Mouse (Mus musculus) lung, embryonic 16.5 days (tissue): ENCODE measurements around the gene Kazn. TPM values are rescaled to one million over a fixed set of nuclear protein-coding genes. Genes with fewer than 3 reads are reported as not detected.

ENCODE experiments used
- ATAC-seq: fragments of 200-750 bp; cut with Nextera tagmentation; 2 replicates; pipeline ENCODE4 v1.8.0; 2017; ENCODE audit warnings: low read depth, mild to moderate bottlenecking, moderate library complexity
- H3K27ac ChIP-seq: fragments of 300-500 bp; sonication (generic); 2 replicates; pipeline ENCODE4 v1.5.1; 2014; ENCODE audit warnings: mild to moderate bottlenecking, control low read depth, low read length
- H3K27me3 ChIP-seq: fragments of 300-500 bp; sonication (generic); 2 replicates; pipeline ENCODE4 v1.6.1; 2014; ENCODE audit warnings: low read depth, low read length, mixed read lengths; ENCODE audit not compliant: control insufficient read depth, insufficient read depth
- H3K36me3 ChIP-seq: fragments of 300-500 bp; sonication (generic); 2 replicates; pipeline ENCODE4 v1.6.1; 2014; ENCODE audit warnings: low read length; ENCODE audit not compliant: control insufficient read depth, insufficient read depth
- H3K4me1 ChIP-seq: fragments of 300-500 bp; sonication (generic); replicated peaks from 2 replicates; pipeline ENCODE4 v1.6.1; 2014; ENCODE audit warnings: low read length, mixed read lengths; ENCODE audit not compliant: control insufficient read depth, insufficient read depth
- H3K4me2 ChIP-seq: fragments of 300-500 bp; sonication (generic); 2 replicates; pipeline ENCODE4 v1.6.1; 2014; ENCODE audit warnings: low read depth, low read length, control low read depth
- H3K4me3 ChIP-seq: fragments of 300-500 bp; sonication (generic); 2 replicates; pipeline ENCODE4 v1.5.1; 2014; ENCODE audit warnings: mild to moderate bottlenecking, low read length, control low read depth
- H3K9ac ChIP-seq: fragments of 300-500 bp; sonication (generic); 2 replicates; pipeline ENCODE4 v1.6.1; 2014; ENCODE audit warnings: low read length, control low read depth
- H3K9me3 ChIP-seq: fragments of 300-500 bp; sonication (generic); 2 replicates; pipeline ENCODE4 v1.6.1; 2016; ENCODE audit warnings: low read length; ENCODE audit not compliant: control insufficient read depth
- WGBS: fragments of 180-500 bp; shearing (Covaris S2); extraction: QIAGEN DNeasy Blood & Tissue Kit; methylation state at CpG from one replicate; pipeline ENCODE4 v1.1.7; 2014; 5-methylcytosine and 5-hydroxymethylcytosine counted together
- polyA plus RNA-seq: library from polyadenylated mRNA; unstranded; fragments of >200 nt; fragmentation: Nextera tagmentation; extraction: Ambion mirVana; gene quantifications from 2 replicates; pipeline ENCODE4 v1.2.1, GENCODE M21; 2015

The Kazn gene
- polyA plus RNA-seq, 1 experiment from 2014 or later, result 11.4 TPM

- peaks cover 38% of the 10 kb centered on the region for H3K4me1 ChIP-seq
- WGBS, result 52% methylated on average over 4 of the region's 4 CpGs
- H3K9ac ChIP-seq, result no peak overlapping the region
- ATAC-seq, result no peak
- peak overlapping the region; percentile 85 for H3K27ac ChIP-seq
- no peaks in the 10 kb centered on the region for H3K36me3 ChIP-seq
- no peaks in the 10 kb centered on the region for H3K9me3 ChIP-seq
- no peak overlapping the region; the same call in 1 of the 2 replicates for H3K4me2 ChIP-seq
- no peak overlapping the region for H3K4me3 ChIP-seq
- H3K27me3 ChIP-seq, result no peaks in the 10 kb centered on the region
Measured at GRCm38 (mm10) chr4:142066576-142066975, 172.6 kb downstream of the Kazn start.

- H3K4me2 ChIP-seq, result peak overlapping the region; percentile 15; the same call in 1 of the 2 replicates
- ATAC-seq, result peak; percentile 85
- H3K9ac ChIP-seq, result no peak overlapping the region
- 41% methylated on average over 6 of the region's 6 CpGs for WGBS
- H3K9me3 ChIP-seq, result no peaks in the 10 kb centered on the region
- peak overlapping the region; percentile 85 for H3K27ac ChIP-seq
- H3K4me3 ChIP-seq, result no peak overlapping the region
- no peaks in the 10 kb centered on the region for H3K36me3 ChIP-seq
- H3K4me1 ChIP-seq, result peaks cover 34% of the 10 kb centered on the region
- no peaks in the 10 kb centered on the region for H3K27me3 ChIP-seq
Measured at GRCm38 (mm10) chr4:142065835-142066234, 173.4 kb downstream of the Kazn start.

- Histone ChIP-seq H3K36me3 (no peaks in the 10 kb centered on the region), H3K27me3 (no peaks in the 10 kb centered on the region), H3K9me3 (no peaks in the 10 kb centered on the region), H3K4me1 (peaks cover 34% of the 10 kb centered on the region), H3K27ac (peak overlapping the region; percentile 85), H3K9ac (no peak overlapping the region), H3K4me3 (no peak overlapping the region), H3K4me2 (peak overlapping the region; percentile 15; the same call in 1 of the 2 replicates)
- 42% methylated on average over 8 of the region's 8 CpGs for WGBS
- ATAC-seq, result peak; percentile 34; the same call in 1 of the 2 replicates
Measured at GRCm38 (mm10) chr4:142065270-142065669, 173.9 kb downstream of the Kazn start.

- no peaks in the 10 kb centered on the region for H3K9me3 ChIP-seq
- H3K4me3 ChIP-seq, result no peak overlapping the region
- H3K27ac ChIP-seq, result peak overlapping the region; percentile 85
- no peaks in the 10 kb centered on the region for H3K27me3 ChIP-seq
- H3K9ac ChIP-seq, result no peak overlapping the region
- H3K4me2 ChIP-seq, result peak overlapping the region; percentile 15; the same call in 1 of the 2 replicates
- 81% methylated on average over 11 of the region's 11 CpGs for WGBS
- no peak for ATAC-seq
- no peaks in the 10 kb centered on the region for H3K36me3 ChIP-seq
- peaks cover 35% of the 10 kb centered on the region for H3K4me1 ChIP-seq
Measured at GRCm38 (mm10) chr4:142064582-142065228, 174.5 kb downstream of the Kazn start.

- no peak for ATAC-seq
- Histone ChIP-seq H3K4me1 (peaks cover 32% of the 10 kb centered on the region), H3K9ac (no peak overlapping the region), H3K36me3 (no peaks in the 10 kb centered on the region), H3K4me2 (no peak overlapping the region), H3K27me3 (no peaks in the 10 kb centered on the region), H3K9me3 (no peaks in the 10 kb centered on the region), H3K4me3 (no peak overlapping the region), H3K27ac (no peak overlapping the region)
- WGBS, result 76% methylated on average over 8 of the region's 8 CpGs
Measured at GRCm38 (mm10) chr4:142063057-142063534, 176.1 kb downstream of the Kazn start.

GRCm38 (mm10) chr4:142061485-142062240 lies 177.5 kb downstream of the Kazn start:
- Histone ChIP-seq H3K27ac (no peak overlapping the region), H3K9ac (no peak overlapping the region), H3K4me2 (no peak overlapping the region), H3K27me3 (no peaks in the 10 kb centered on the region), H3K4me1 (peaks cover 27% of the 10 kb centered on the region), H3K9me3 (no peaks in the 10 kb centered on the region), H3K36me3 (no peaks in the 10 kb centered on the region), H3K4me3 (no peak overlapping the region)
- 67% methylated on average over 23 of the region's 23 CpGs for WGBS
- ATAC-seq, result no peak

GRCm38 (mm10) chr4:142060455-142061378 lies 178.5 kb downstream of the Kazn start:
- Histone ChIP-seq H3K9ac (no peak overlapping the region), H3K4me2 (no peak overlapping the region), H3K4me3 (no peak overlapping the region), H3K36me3 (no peaks in the 10 kb centered on the region), H3K9me3 (no peaks in the 10 kb centered on the region), H3K27ac (no peak overlapping the region), H3K27me3 (no peaks in the 10 kb centered on the region), H3K4me1 (peaks cover 18% of the 10 kb centered on the region)
- WGBS, result 52% methylated on average over 18 of the region's 18 CpGs
- peak; percentile 41; the same call in 1 of the 2 replicates for ATAC-seq

- Histone ChIP-seq H3K4me3 (no peak overlapping the region), H3K9ac (no peak overlapping the region), H3K36me3 (no peaks in the 10 kb centered on the region), H3K27me3 (no peaks in the 10 kb centered on the region), H3K9me3 (no peaks in the 10 kb centered on the region), H3K27ac (no peak overlapping the region), H3K4me1 (peaks cover 10% of the 10 kb centered on the region), H3K4me2 (no peak overlapping the region)
- 79% methylated on average over 8 of the region's 8 CpGs for WGBS
- ATAC-seq, result no peak
Measured at GRCm38 (mm10) chr4:142059841-142060193, 179.4 kb downstream of the Kazn start.
